29 mouse cellular contexts compared by ENCODE assay signal in genomic region chr15:86015026-86015425, GRCm38 (mm10). TPM values are rescaled to one million over a fixed set of nuclear protein-coding genes. Genes with fewer than 3 reads are reported as not detected.
DNase-seq lines count a peak whose midpoint lies in the region; ATAC-seq and TF ChIP-seq lines count a peak whose summit lies in the region.
"Had no signal": no experiment of that assay in that cellular context is flagged by ENCODE, and none has a peak within 500 bp of the region (broad histone marks: within the 10 kb centered on the region; RNA-seq: fewer than 3 reads in every experiment).

No protein-coding gene starts in this region.

- no peaks in the 10 kb centered on the region for H3K9me3 ChIP-seq in lung, postnatal 0 days (ENCODE audit: low read length)
- no peaks in the 10 kb centered on the region for H3K9me3 ChIP-seq in hindbrain, embryonic 13.5 days
- H3K9me3 ChIP-seq: embryonic facial prominence, embryonic 13.5 days; hindbrain, embryonic 15.5 days; kidney, embryonic 15.5 days; lung, embryonic 15.5 days; midbrain, embryonic 15.5 days had no signal

- no peak for TF ChIP-seq EP300 in lung, postnatal 0 days (IDR thresholded peaks at IDR 0.05)

- H3K27me3 ChIP-seq in lung, postnatal 0 days (replicated peaks; ENCODE audit: insufficient read depth, low read length) = no peaks in the 10 kb centered on the region
- peaks cover 14% of the 10 kb centered on the region; the same call in 1 of the 2 replicates for H3K27me3 ChIP-seq in hindbrain, embryonic 13.5 days
- H3K27me3 ChIP-seq: embryonic facial prominence, embryonic 13.5 days; forebrain, embryonic 12.5 days; heart, embryonic 13.5 days; hindbrain, embryonic 15.5 days; kidney, embryonic 15.5 days; liver, embryonic 13.5 days; lung, embryonic 15.5 days; midbrain, embryonic 15.5 days had no signal

- no peak overlapping the region for H3K27ac ChIP-seq in lung, postnatal 0 days (ENCODE audit: low read length)
- no peak overlapping the region for H3K27ac ChIP-seq in hindbrain, embryonic 13.5 days
- H3K27ac ChIP-seq: embryonic facial prominence, embryonic 13.5 days; forebrain, embryonic 12.5 days; hindbrain, embryonic 15.5 days; kidney, embryonic 15.5 days; liver, embryonic 13.5 days; lung, embryonic 15.5 days; macrophage; midbrain, embryonic 15.5 days; stomach, postnatal 0 days had no signal

- no peaks in the 10 kb centered on the region for H3K36me3 ChIP-seq in lung, postnatal 0 days (ENCODE audit: insufficient read depth, low read length)
- H3K36me3 ChIP-seq in hindbrain, embryonic 13.5 days = peaks cover 3% of the 10 kb centered on the region
- H3K36me3 ChIP-seq: hindbrain, embryonic 15.5 days; liver, embryonic 13.5 days; lung, embryonic 15.5 days; midbrain, embryonic 15.5 days had no signal

- H3K4me3 ChIP-seq in lung, postnatal 0 days (ENCODE audit: low read depth, low read length) = no peak overlapping the region
- no peak overlapping the region for H3K4me3 ChIP-seq in lung, adult 2 months (replicated peaks; ENCODE audit: extremely low read depth, low read depth, low read length)
- no peak overlapping the region for H3K4me3 ChIP-seq in hindbrain, embryonic 13.5 days
- H3K4me3 ChIP-seq: embryonic facial prominence, embryonic 13.5 days; erythroblast, embryonic 14.5 days; forebrain, embryonic 12.5 days; heart, embryonic 13.5 days; hindbrain, embryonic 15.5 days; kidney, embryonic 15.5 days; liver, embryonic 13.5 days; lung, embryonic 15.5 days; midbrain, embryonic 15.5 days had no signal

- H3K4me2 ChIP-seq in lung, postnatal 0 days (replicated peaks; ENCODE audit: low read depth, low read length) = no peak overlapping the region
- H3K4me2 ChIP-seq in hindbrain, embryonic 13.5 days = no peak overlapping the region
- H3K4me2 ChIP-seq: embryonic facial prominence, embryonic 13.5 days; forebrain, embryonic 12.5 days; heart, embryonic 13.5 days; hindbrain, embryonic 15.5 days; kidney, embryonic 15.5 days; liver, embryonic 13.5 days; lung, embryonic 15.5 days; midbrain, embryonic 15.5 days had no signal

- no peak for ATAC-seq in lung, postnatal 0 days
- ATAC-seq in hindbrain, embryonic 13.5 days (ENCODE audit: low FRiP score) = no peak
- ATAC-seq: forebrain, postnatal 0 days; midbrain, embryonic 15.5 days had no signal

- no peak for TF ChIP-seq CTCF in lung, postnatal 0 days (IDR thresholded peaks at IDR 0.05)
- no peak for TF ChIP-seq CTCF in lung, adult 2 months (IDR thresholded peaks at IDR 0.05; ENCODE audit: insufficient read depth, low read length)

- H3K4me1 ChIP-seq in lung, postnatal 0 days (ENCODE audit: insufficient read depth, low read depth, low read length) = no peaks in the 10 kb centered on the region
- H3K4me1 ChIP-seq in lung, adult 2 months (ENCODE audit: control insufficient read depth, insufficient read depth, low read length) = peaks cover 2% of the 10 kb centered on the region; the same call in 1 of the 2 replicates
- peaks cover 28% of the 10 kb centered on the region for H3K4me1 ChIP-seq in hindbrain, embryonic 13.5 days (replicated peaks)

- TF ChIP-seq POLR2A in lung, adult 2 months (IDR thresholded peaks at IDR 0.05; ENCODE audit: borderline replicate concordance, extremely low read depth, low read depth, low read length) = no peak

- peak; percentile 44 for DNase-seq in lung, postnatal 0 days (ENCODE audit: low spot score)
- no peak for DNase-seq in lung, adult 2 months
- DNase-seq in adrenal gland, adult 2 months = peak; percentile 68
- DNase-seq in adrenal gland, postnatal 36 days = peak; percentile 68 to 75
- DNase-seq in kidney, adult 18-20 months = no peak
- no peak for DNase-seq in layer of hippocampus, postnatal 14 days (ENCODE audit: low spot score in 2 of 2)
- DNase-seq: cerebellum, adult 11-12 months; cerebellum, postnatal 10 days; forebrain, postnatal 0 days; gastrocnemius, postnatal 10 days; heart, postnatal 10 days; kidney, adult 11 months; kidney, postnatal 25 days; left cerebral cortex, postnatal 4 days; liver, embryonic 13.5 days; right cerebral cortex, postnatal 25 days; thymus, adult 2 months; thymus, postnatal 36 days had no signal

- H3K9ac ChIP-seq in lung, postnatal 0 days (replicated peaks; ENCODE audit: low read depth) = no peak overlapping the region
- H3K9ac ChIP-seq in hindbrain, embryonic 13.5 days = no peak overlapping the region
- H3K9ac ChIP-seq: embryonic facial prominence, embryonic 13.5 days; forebrain, embryonic 12.5 days; forebrain, postnatal 0 days; heart, embryonic 13.5 days; hindbrain, embryonic 15.5 days; kidney, embryonic 15.5 days; liver, embryonic 13.5 days; lung, embryonic 15.5 days; midbrain, embryonic 15.5 days had no signal

- WGBS in lung, postnatal 0 days = 50% methylated on average over 7 of the region's 7 CpGs
- WGBS in lung, adult 2 months = 43% methylated on average over 7 of the region's 7 CpGs
- 79% methylated on average over 7 of the region's 7 CpGs for WGBS in hindbrain, embryonic 13.5 days

RNA-seq across cellular contexts. Expression of gene Celsr1, which starts 18.6 kb away (rescaled TPM):
- 2.1 and 2.2 TPM in 2 replicates for polyA plus RNA-seq in lung, postnatal 0 days (2015; fragmentation: Nextera tagmentation; extraction: Ambion mirVana)
- 16.0 and 16.2 TPM in 2 replicates for polyA plus RNA-seq in lung, adult 2 months (2012; rRNA removed)
- 1 to 10 TPM; 4.7 to 7.7 TPM for total RNA-seq in adrenal gland, adult 2 months (2021)
- 1.2 and 1.8 TPM in 2 replicates for polyA plus RNA-seq in adrenal gland, adult 2 months (2012; rRNA removed)
- 1 to 10 TPM; 5.1 to 6.3 TPM for total RNA-seq in adrenal gland, postnatal 36 days (2021)
- 1.6 and 1.8 TPM in 2 replicates for polyA plus RNA-seq in hindbrain, embryonic 13.5 days (2015; fragmentation: Nextera tagmentation; extraction: Ambion mirVana)
- total RNA-seq in layer of hippocampus, postnatal 14 days (2021) = 1 to 10 TPM; 5.5 to 5.8 TPM
- polyA plus RNA-seq: macrophage had no signal

RNA-seq across cellular contexts. Expression of gene Gramd4, which starts 42.5 kb away (rescaled TPM):
- 9.9 and 11.1 TPM in 2 replicates for polyA plus RNA-seq in lung, postnatal 0 days (2015; fragmentation: Nextera tagmentation; extraction: Ambion mirVana)
- 21.5 and 24.4 TPM in 2 replicates for polyA plus RNA-seq in lung, adult 2 months (2012; rRNA removed)
- total RNA-seq in adrenal gland, adult 2 months (2021) = 10 to 100 TPM; 13.8 to 19.5 TPM
- polyA plus RNA-seq in adrenal gland, adult 2 months (2012; rRNA removed) = 10.5 and 11.3 TPM in 2 replicates
- total RNA-seq in adrenal gland, postnatal 36 days (2021) = 10 to 100 TPM; 13.9 to 18.7 TPM
- 33.9 and 36.4 TPM in 2 replicates for polyA plus RNA-seq in hindbrain, embryonic 13.5 days (2015; fragmentation: Nextera tagmentation; extraction: Ambion mirVana)
- total RNA-seq in layer of hippocampus, postnatal 14 days (2021) = 10 to 100 TPM; 26.5 to 28.4 TPM

Comparison
In these comparisons a context has a peak if more than half of its experiments do, and no peak if none do; other contexts are left out.
1. DNase-seq: peak in lung, postnatal 0 days (single experiment), adrenal gland, adult 2 months (single experiment) and adrenal gland, postnatal 36 days (2 of 2); none in lung, adult 2 months (single experiment), kidney, adult 18-20 months (single experiment) and layer of hippocampus, postnatal 14 days (0 of 2).